Mouse (Mus musculus) myocyte (in vitro differentiated cells): ENCODE measurements around the gene Mdc1.

Source experiments
- E2F4 ChIP-seq: IDR thresholded peaks from one replicate; pipeline ENCODE4 v1.6.1; 2011; ENCODE audit warnings: mild to moderate bottlenecking, control low read depth, moderate library complexity; ENCODE audit not compliant: insufficient read depth
- MAX ChIP-seq: IDR thresholded peaks from one replicate; pipeline ENCODE4 v1.6.1; 2011; ENCODE audit warnings: low read depth, mild to moderate bottlenecking, control low read depth
- MYOD1 ChIP-seq, 3 experiments: IDR thresholded peaks; one replicate each; pipeline ENCODE4 v1.6.1; 2011; ENCODE audit warnings: control low read depth in 2 of 3, low read depth in 2 of 3, mild to moderate bottlenecking in 2 of 3, moderate library complexity in 1 of 3; ENCODE audit not compliant: insufficient read length in 2 of 3, control insufficient read depth in 1 of 3
- POLR2A ChIP-seq: IDR thresholded peaks from one replicate; pipeline ENCODE4 v1.6.1; 2011; ENCODE audit warnings: low read depth, mild to moderate bottlenecking, control low read depth, moderate library complexity; ENCODE audit not compliant: insufficient read length
- POLR2AphosphoS2 ChIP-seq: IDR thresholded peaks from one replicate; pipeline ENCODE4 v1.6.1; 2011; ENCODE audit warnings: low read depth, control low read depth; ENCODE audit not compliant: insufficient read length
- REST ChIP-seq: IDR thresholded peaks from one replicate; pipeline ENCODE4 v1.6.1; 2011; ENCODE audit warnings: mild to moderate bottlenecking, control low read depth, moderate library complexity; ENCODE audit not compliant: insufficient read depth, insufficient read length
- SRF ChIP-seq: IDR thresholded peaks from one replicate; pipeline ENCODE4 v1.6.1; 2011; ENCODE audit warnings: low read depth; ENCODE audit not compliant: control insufficient read depth, insufficient read length
- TCF12 ChIP-seq: IDR thresholded peaks from one replicate; pipeline ENCODE4 v1.6.1; 2011; ENCODE audit warnings: mild to moderate bottlenecking, control low read depth; ENCODE audit not compliant: poor library complexity, insufficient read depth, severe bottlenecking
- TCF3 ChIP-seq: IDR thresholded peaks from one replicate; pipeline ENCODE4 v1.6.1; 2011; ENCODE audit warnings: low read depth, control low read depth; ENCODE audit not compliant: insufficient read length
- USF1 ChIP-seq: IDR thresholded peaks from one replicate; pipeline ENCODE4 v1.6.1; 2011; ENCODE audit warnings: low read depth, mild to moderate bottlenecking, control low read depth, moderate library complexity

GRCm38 (mm10) chr17:35897644-35898573 lies 56.6 kb downstream of the Mdc1 start:
- TF ChIP-seq E2F4, result no peak
- TF ChIP-seq POLR2A, result no peak
- TF ChIP-seq MAX, result no peak
- no peak for TF ChIP-seq USF1
- TF ChIP-seq TCF3, result no peak
- no peak for TF ChIP-seq TCF12
- TF ChIP-seq MYOD1 (IDR thresholded peaks at IDR 0.05; ENCODE audit: control insufficient read depth in 1 of 3, insufficient read length in 2 of 3, low read depth in 2 of 3), result no peak
- TF ChIP-seq POLR2AphosphoS2, result no peak
- TF ChIP-seq SRF, result no peak
- no peak for TF ChIP-seq REST
